Mouse (Mus musculus) layer of hippocampus, postnatal 36 days (tissue): ENCODE results near the gene Krt15. TPM values are rescaled to one million over a fixed set of nuclear protein-coding genes. Genes with fewer than 3 reads are reported as not detected.

ENCODE experiments used
- DNase-seq, 2 experiments: peaks; one replicate each; pipeline ENCODE4 v3.0.0; 2022
- total RNA-seq, 2 experiments: library from RNA; stranded (reverse); gene quantifications; 2 replicates each; pipeline ENCODE4 v1.2.3; 2021

Gene Krt15
- total RNA-seq, 2 experiments from 2014 or later: 0.23 to 0.40 TPM

DNA sequence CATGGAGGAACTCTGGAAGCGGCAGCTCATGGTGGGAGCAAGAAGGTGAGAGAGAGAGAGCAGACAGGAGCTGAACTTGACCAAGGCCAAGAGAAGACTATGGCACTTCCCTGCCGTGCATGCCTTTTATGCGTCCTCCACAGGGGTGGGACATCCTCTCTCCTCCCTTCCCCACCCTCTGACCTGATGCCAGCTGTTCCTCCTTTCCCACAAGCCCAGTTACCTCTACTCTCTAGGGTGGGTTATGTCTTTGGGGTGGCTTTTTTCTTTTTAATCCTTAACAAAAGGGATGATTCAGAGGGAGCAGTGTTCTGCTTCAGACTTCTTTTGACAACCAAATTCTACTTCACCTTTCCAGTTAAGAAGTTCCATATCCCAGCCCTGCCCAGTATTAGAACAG lies 14.3 kb downstream of the Krt15 start, which contains the start of gene Krt13:
TSS of gene Krt13 (minus strand) at position 101 of the 400 bp plus-strand sequence.
- no peak for DNase-seq

GRCm38 (mm10) chr11:100120331-100120730 lies 15.4 kb downstream of the Krt15 start:
- DNase-seq: no peak

DNA sequence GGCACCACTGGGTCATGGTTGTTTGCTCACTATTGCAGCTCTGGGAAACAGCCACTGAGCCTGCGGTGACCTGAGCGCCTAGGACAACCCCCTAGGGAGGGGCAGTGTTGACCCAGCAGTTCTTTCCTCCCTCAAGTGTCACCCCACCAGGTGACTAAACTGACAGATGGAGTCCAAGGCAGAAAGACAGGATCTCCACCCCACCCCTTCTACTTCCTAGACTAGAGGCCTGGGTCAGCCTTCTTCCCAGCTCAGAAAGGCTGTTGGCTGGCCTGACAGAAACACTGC lies 22.0 kb downstream of the Krt15 start:
- DNase-seq: no peak

- no peak for DNase-seq
These were observed 22.6 kb downstream of the Krt15 start for GRCm38 (mm10) chr11:100112935-100113741.

DNA sequence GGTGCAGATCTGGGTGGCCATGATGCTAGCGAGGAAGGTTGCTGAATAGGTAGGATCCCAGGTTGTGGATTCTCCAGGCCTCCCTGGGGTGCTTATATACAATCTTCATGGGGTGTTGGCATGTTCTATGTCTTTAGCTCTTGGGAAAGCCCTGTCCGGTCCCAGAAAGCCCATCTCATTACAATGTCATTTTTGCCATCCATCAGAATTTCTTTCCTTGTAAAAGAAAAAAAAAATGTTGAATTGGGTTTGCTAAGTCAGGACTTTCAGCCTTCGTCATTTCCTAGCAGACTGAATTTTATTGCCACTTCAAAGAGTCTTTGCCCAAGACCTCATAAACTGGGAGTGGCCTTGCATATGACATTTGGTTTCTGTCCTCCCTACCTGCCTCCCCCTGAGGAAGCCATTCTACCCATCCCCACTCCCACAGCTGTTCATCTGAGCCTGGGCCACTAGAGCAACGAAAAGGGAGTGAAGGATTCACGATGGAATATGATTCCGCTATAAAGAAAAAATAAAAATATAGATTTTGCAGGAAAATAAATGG lies 30.1 kb downstream of the Krt15 start, which contains the start of gene Krt36:
TSS of gene Krt36 (minus strand) at position 51 of the 547 bp plus-strand sequence.
- DNase-seq: no peak

DNA sequence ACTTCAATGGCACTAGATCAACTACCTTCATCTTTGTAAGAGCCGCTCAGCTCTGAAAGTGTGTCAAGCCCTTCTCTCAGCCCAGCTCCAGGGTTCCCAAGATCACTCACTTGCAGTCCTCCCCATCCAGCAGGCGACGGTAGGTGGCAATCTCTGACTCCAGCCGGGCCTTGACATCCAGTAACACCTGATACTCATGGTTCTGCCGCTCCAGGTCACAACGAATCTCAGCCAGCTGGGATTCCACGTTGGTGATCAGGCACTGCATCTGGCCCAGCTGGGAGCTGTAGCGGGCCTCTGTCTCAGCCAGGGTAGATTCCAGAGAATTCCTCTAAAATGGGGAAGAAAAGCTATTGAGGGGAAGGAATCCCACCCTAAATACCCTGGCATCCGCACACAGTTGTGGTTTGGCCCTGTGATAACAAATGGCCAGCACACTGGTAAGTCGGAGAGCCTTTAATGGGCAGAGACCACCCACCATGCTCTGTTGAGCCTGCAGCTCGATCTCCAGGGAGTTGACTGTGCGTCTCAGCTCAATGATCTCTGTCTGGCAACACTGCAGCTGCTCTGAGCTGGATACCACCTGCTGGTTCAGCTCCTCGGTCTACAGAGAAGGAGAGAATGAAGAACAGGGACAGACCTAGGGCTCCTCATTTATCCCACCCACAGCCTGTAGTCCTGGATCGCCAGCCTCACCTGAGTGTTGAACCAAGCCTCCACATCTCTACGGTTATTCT lies 32.9 kb downstream of the Krt15 start:
- no peak for DNase-seq

DNA sequence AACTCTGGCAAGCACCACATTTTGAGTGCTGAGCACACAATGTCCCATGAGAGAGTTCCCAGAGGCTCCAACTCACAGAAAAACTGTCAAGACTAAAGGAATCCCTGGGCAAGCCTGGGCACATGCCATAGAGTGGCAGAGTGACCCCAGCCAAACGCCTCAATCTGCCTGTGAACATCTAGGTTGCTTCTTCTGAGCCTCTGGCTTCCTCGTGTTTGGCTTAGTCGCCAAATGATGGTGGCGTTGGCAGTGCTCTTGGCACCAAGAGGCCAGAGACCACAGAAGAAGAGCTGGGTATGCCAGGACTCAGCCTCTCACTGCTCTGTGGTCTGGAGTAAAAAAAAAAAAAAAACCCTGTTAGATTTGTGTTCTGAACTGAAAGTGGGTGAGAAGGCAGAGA lies 35.3 kb downstream of the Krt15 start:
- no peak for DNase-seq

GRCm38 (mm10) chr11:100097819-100098218 lies 37.9 kb downstream of the Krt15 start:
- no peak for DNase-seq

DNA sequence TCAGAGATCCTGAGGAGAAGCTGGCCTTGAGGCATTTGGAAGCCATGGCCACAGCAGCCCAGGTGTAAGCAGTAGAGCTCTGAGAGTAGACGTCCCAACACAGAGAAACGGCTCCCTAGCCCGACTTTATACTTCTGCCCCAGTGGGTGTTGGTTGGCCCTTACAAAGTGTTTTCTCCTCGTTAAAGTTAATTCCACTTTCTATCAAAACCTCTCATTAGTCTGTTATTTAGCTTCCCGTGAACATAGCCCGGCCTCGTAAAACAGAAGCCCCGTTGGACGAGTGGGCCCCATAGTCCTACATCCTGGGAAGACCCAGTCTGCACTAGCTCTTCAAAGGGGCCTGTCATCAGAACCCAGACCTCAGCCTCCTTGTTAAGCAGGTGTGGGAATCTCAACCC lies 39.6 kb downstream of the Krt15 start, which contains the start of gene Krt35:
TSS of gene Krt35 (minus strand) at position 101 of the 400 bp plus-strand sequence.
- DNase-seq: no peak

DNA sequence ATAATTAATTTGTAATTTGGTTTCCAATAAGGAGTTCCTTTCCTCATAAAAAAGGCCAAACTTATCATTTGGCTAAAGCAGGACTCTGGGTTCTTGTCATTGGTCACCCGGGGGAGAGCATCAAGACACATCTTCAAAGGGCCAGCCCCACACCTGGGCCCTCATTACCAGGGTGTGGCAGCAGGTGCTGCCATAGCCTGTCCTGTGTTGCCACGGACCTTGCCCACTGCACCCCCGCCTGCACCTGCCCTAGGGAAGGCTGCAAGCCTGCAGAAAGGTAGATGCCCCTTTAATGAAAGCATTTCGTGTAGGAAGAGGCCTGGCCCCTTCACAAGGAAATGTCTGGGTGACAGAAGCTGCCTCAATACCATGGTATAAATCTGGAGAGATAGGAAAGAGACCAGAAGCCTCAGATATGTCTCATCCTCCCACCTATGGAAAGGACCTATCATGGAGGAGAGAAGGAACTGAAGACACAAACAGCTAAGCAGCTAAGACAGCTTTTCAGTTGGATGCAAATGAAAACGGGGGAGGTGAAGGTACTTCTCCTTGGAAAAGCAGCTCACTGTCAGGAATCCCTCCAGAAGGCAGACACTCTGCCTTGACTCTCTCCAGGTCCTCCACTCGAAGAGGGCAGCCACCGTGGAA lies 47.2 kb downstream of the Krt15 start:
- no peak for DNase-seq

- DNase-seq: no peak
These were observed 47.9 kb downstream of the Krt15 start, which contains the start of gene Krt32 for GRCm38 (mm10) chr11:100087861-100088260. Gene Krt32, minus strand, starts transcription at chr11:100088226.

Other genes with a start within 250 kb of the Krt15 start
- gene Krtap31-1, start 228.0 kb downstream of the Krt15 start, total RNA-seq: not detected
- gene Gm11565, start 221.2 kb downstream of the Krt15 start, total RNA-seq: not detected
- gene Krtap31-2, start 199.6 kb downstream of the Krt15 start, total RNA-seq: not detected
- not detected for gene Krtap9-5, start 187.5 kb downstream of the Krt15 start, total RNA-seq
- gene Krtap29-1, start 156.9 kb downstream of the Krt15 start, total RNA-seq: not detected
- gene Krtap16-1, start 149.3 kb downstream of the Krt15 start, total RNA-seq: not detected
- not detected for gene Krtap17-1, start 141.9 kb downstream of the Krt15 start, total RNA-seq
- gene Krt33a, start 119.7 kb downstream of the Krt15 start, total RNA-seq: not detected
- not detected for gene Krt33b, start 106.1 kb downstream of the Krt15 start, total RNA-seq
- not detected for gene Krt34, start 94.4 kb downstream of the Krt15 start, total RNA-seq
- not detected for gene Krt31, start 85.4 kb downstream of the Krt15 start, total RNA-seq
- not detected for gene Krt32, start 47.7 kb downstream of the Krt15 start, total RNA-seq
- gene Krt35, start 39.7 kb downstream of the Krt15 start, total RNA-seq: not detected
- not detected for gene Krt36, start 30.3 kb downstream of the Krt15 start, total RNA-seq
- gene Krt13, start 14.4 kb downstream of the Krt15 start, total RNA-seq: not detected
- gene Krt19, start 12.7 kb upstream of the Krt15 start, total RNA-seq: under 1 TPM; 0.23 to 0.52 TPM
- gene Krt9, start 57.3 kb upstream of the Krt15 start, total RNA-seq: 1 to 10 TPM; 2.5 to 2.7 TPM
- gene Krt14, start 71.6 kb upstream of the Krt15 start, total RNA-seq: not detected
- gene Krt16, start 113.0 kb upstream of the Krt15 start, total RNA-seq: not detected
- not detected for gene Krt17, start 125.1 kb upstream of the Krt15 start, total RNA-seq
- not detected for gene Krt42, start 133.9 kb upstream of the Krt15 start, total RNA-seq
- 100 to 1,000 TPM; 775 to 777 TPM for gene Eif1, start 184.0 kb upstream of the Krt15 start, total RNA-seq
- not detected for gene Gast, start 198.5 kb upstream of the Krt15 start, total RNA-seq
- gene Hap1, start 220.2 kb upstream of the Krt15 start, total RNA-seq: 100 to 1,000 TPM; 148 to 154 TPM